Mouse (Mus musculus) heart, adult 8-10 months (tissue): ENCODE measurements around the gene Specc1l. TPM values are rescaled to one million over a fixed set of nuclear protein-coding genes. Genes with fewer than 3 reads are reported as not detected.
"Not testable (repeated sequence)": the region's sequence is repeated elsewhere in the genome, so short reads cannot be mapped to it uniquely, and the experiment has no call there.

ENCODE experiments used
- DNase-seq: peaks from one replicate; pipeline ENCODE4 v3.0.0; 2022; ENCODE audit warnings: low spot score
- total RNA-seq, 4 experiments: library from RNA; stranded (reverse); gene quantifications; 2 replicates each; pipeline ENCODE4 v1.2.4; 2022

The Specc1l gene
- total RNA-seq, 4 experiments from 2014 or later = 41.2 to 50.7 (median 45.0) TPM

- DNase-seq = no peak
Observed at GRCm38 (mm10) chr10:75352541-75352940, 140.7 kb downstream of the Specc1l start.

- not testable (repeated sequence) for DNase-seq
Observed at GRCm38 (mm10) chr10:75353838-75354241, 142.0 kb downstream of the Specc1l start.

GRCm38 (mm10) chr10:75355341-75355740 is 143.5 kb downstream of the Specc1l start:
- no peak for DNase-seq

Other genes with a start within 250 kb of the Specc1l start
- gene Gnaz, start 244.9 kb upstream of the Specc1l start, total RNA-seq = 1 to 10 TPM in 3 of 4 experiments, under 1 TPM in 1; 0.98 to 1.7 (median 1.1) TPM
- gene Rsph14, start 179.5 kb upstream of the Specc1l start, total RNA-seq = not detected
- gene Rab36, start 175.0 kb upstream of the Specc1l start, total RNA-seq = under 1 TPM; 0.46 to 0.97 (median 0.77) TPM
- 10 to 100 TPM in 2 of 4 experiments, 1 to 10 TPM in 2; 8.0 to 13.3 (median 9.5) TPM for gene Bcr, start 151.5 kb upstream of the Specc1l start, total RNA-seq
- 1 to 10 TPM; 5.8 to 9.3 (median 7.0) TPM for gene Adora2a, start 104.8 kb downstream of the Specc1l start, total RNA-seq
- 1 to 10 TPM in 1 of 4 experiments, under 1 TPM in 3; 0.53 to 1.0 (median 0.63) TPM for gene Upb1, start 189.0 kb downstream of the Specc1l start, total RNA-seq